Mouse (Mus musculus): ENCODE data around the gene Atp6v1e2.
A peak's percentile ranks its signal among the peaks of the same experiment; 100 is the strongest.

Gene Atp6v1e2

GRCm38 (mm10) chr17:86915540-86915939 is 32.2 kb downstream of the Atp6v1e2 start:
- no peak for DNase-seq (ENCODE audit: low spot score)

GRCm38 (mm10) chr17:86913003-86913607 is 34.6 kb downstream of the Atp6v1e2 start:
- peak; percentile 25 for DNase-seq (ENCODE audit: low spot score)

GRCm38 (mm10) chr17:86911261-86911660 is 36.4 kb downstream of the Atp6v1e2 start:
- peak; percentile 35 for DNase-seq (ENCODE audit: low spot score)

GRCm38 (mm10) chr17:86909733-86910495 is 37.8 kb downstream of the Atp6v1e2 start:
- peak; percentile 77 for DNase-seq (ENCODE audit: low spot score)

- DNase-seq (ENCODE audit: low spot score): no peak
Measured at GRCm38 (mm10) chr17:86908316-86908715, 39.4 kb downstream of the Atp6v1e2 start.

GRCm38 (mm10) chr17:86907092-86907491 is 40.6 kb downstream of the Atp6v1e2 start:
- DNase-seq (ENCODE audit: low spot score): no peak

- peak; percentile 74 for DNase-seq (ENCODE audit: low spot score)
Measured at GRCm38 (mm10) chr17:86906601-86907000, 41.1 kb downstream of the Atp6v1e2 start.

- DNase-seq (ENCODE audit: low spot score): peak; percentile 92
Measured at GRCm38 (mm10) chr17:86906136-86906461, 41.6 kb downstream of the Atp6v1e2 start.

- peak; percentile 83 for DNase-seq (ENCODE audit: low spot score)
Measured at GRCm38 (mm10) chr17:86905297-86906135, 42.2 kb downstream of the Atp6v1e2 start.

GRCm38 (mm10) chr17:86904206-86904605 is 43.5 kb downstream of the Atp6v1e2 start:
- DNase-seq (ENCODE audit: low spot score): no peak

GRCm38 (mm10) chr17:86903596-86903995 is 44.1 kb downstream of the Atp6v1e2 start:
- DNase-seq (ENCODE audit: low spot score): no peak

- DNase-seq (ENCODE audit: low spot score): no peak
Measured at GRCm38 (mm10) chr17:86902399-86903067, 45.2 kb downstream of the Atp6v1e2 start.

GRCm38 (mm10) chr17:86900564-86900963 is 47.1 kb downstream of the Atp6v1e2 start:
- DNase-seq (ENCODE audit: low spot score): no peak

GRCm38 (mm10) chr17:86899821-86900220 is 47.9 kb downstream of the Atp6v1e2 start:
- peak; percentile 32 for DNase-seq (ENCODE audit: low spot score)

GRCm38 (mm10) chr17:86897486-86898165 is 50.1 kb downstream of the Atp6v1e2 start:
- DNase-seq (ENCODE audit: low spot score): no peak

GRCm38 (mm10) chr17:86895191-86895590 is 52.5 kb downstream of the Atp6v1e2 start:
- DNase-seq (ENCODE audit: low spot score): no peak

Data from testis, postnatal 10 days (tissue).